10 mouse cellular contexts compared by ENCODE assay signal in the genomic region with DNA sequence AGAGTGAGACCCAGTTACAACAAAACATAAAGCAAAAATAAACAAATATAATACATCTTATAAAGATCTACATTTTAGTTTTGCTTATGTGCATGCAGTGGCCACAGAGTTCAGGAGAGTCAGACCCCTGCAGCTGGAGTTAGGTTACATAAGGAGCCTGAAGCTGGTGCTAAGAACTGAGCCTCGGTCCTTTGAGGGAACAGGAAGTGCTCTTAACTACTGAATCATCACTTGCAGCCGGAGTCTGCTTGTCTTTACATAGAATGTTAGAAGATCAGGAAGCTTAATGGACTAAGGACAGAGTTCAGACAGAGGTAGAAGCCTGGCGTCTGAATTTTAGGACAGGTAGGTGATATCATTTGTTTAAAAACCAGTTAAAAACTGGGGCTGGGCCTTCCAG. TPM values are rescaled to one million over a fixed set of nuclear protein-coding genes. Genes with fewer than 3 reads are reported as not detected.
DNase-seq lines count a peak whose midpoint lies in the region; ATAC-seq and TF ChIP-seq lines count a peak whose summit lies in the region.
"Had no signal": no experiment of that assay in that cellular context is flagged by ENCODE, and none has a peak within 500 bp of the region (broad histone marks: within the 10 kb centered on the region; RNA-seq: fewer than 3 reads in every experiment).

No protein-coding gene starts in this region.

- TF ChIP-seq EP300 in ES-Bruce4 (IDR thresholded peaks at IDR 0.05; ENCODE audit: insufficient read depth, low read depth, low read length): no peak
- no peak for TF ChIP-seq EP300 in liver, embryonic 14.5 days (IDR thresholded peaks at IDR 0.05; ENCODE audit: low read depth)

- H3K9ac ChIP-seq in hindbrain, embryonic 16.5 days (ENCODE audit: low read depth, low read length): no peak overlapping the region
- peak overlapping the region; percentile 57 for H3K9ac ChIP-seq in ES-Bruce4 (ENCODE audit: low read depth, poor library complexity, severe bottlenecking)
- peak overlapping the region; percentile 57; the same call in 1 of the 2 replicates for H3K9ac ChIP-seq in forebrain, embryonic 12.5 days
- peak overlapping the region; percentile 31; the same call in 1 of the 2 replicates for H3K9ac ChIP-seq in liver, embryonic 14.5 days (replicated peaks)

- H3K9me3 ChIP-seq in hindbrain, embryonic 10.5 days: no peaks in the 10 kb centered on the region
- no peaks in the 10 kb centered on the region for H3K9me3 ChIP-seq in hindbrain, embryonic 16.5 days (ENCODE audit: control insufficient read depth, low read length)
- no peaks in the 10 kb centered on the region for H3K9me3 ChIP-seq in ES-Bruce4 (replicated peaks; ENCODE audit: control insufficient read depth, insufficient read depth, low read length, poor library complexity, severe bottlenecking)
- no peaks in the 10 kb centered on the region for H3K9me3 ChIP-seq in forebrain, embryonic 12.5 days
- H3K9me3 ChIP-seq in liver, embryonic 14.5 days (ENCODE audit: control insufficient read depth, low read length): no peaks in the 10 kb centered on the region

- WGBS in hindbrain, embryonic 10.5 days: 53% methylated on average over 3 of the region's 3 CpGs
- WGBS in hindbrain, embryonic 16.5 days: 62% methylated on average over 3 of the region's 3 CpGs
- 42% methylated on average over 3 of the region's 3 CpGs for WGBS in forebrain, embryonic 12.5 days
- 22% methylated on average over 3 of the region's 3 CpGs for WGBS in liver, embryonic 14.5 days (ENCODE audit: insufficient replicate concordance)

- ATAC-seq in hindbrain, embryonic 16.5 days: no peak
- no peak for ATAC-seq in forebrain, embryonic 12.5 days (ENCODE audit: low FRiP score)
- ATAC-seq in liver, embryonic 14.5 days (ENCODE audit: insufficient read depth): no peak
- ATAC-seq: Patski had no signal

- H3K27me3 ChIP-seq in hindbrain, embryonic 10.5 days (ENCODE audit: insufficient read depth, poor library complexity, severe bottlenecking): no peaks in the 10 kb centered on the region
- H3K27me3 ChIP-seq in hindbrain, embryonic 16.5 days (replicated peaks; ENCODE audit: control insufficient read depth, insufficient read depth, low read length): no peaks in the 10 kb centered on the region
- no peaks in the 10 kb centered on the region for H3K27me3 ChIP-seq in ES-Bruce4 (ENCODE audit: control insufficient read depth, insufficient read depth, low read length, poor library complexity, severe bottlenecking)
- no peaks in the 10 kb centered on the region for H3K27me3 ChIP-seq in forebrain, embryonic 12.5 days
- no peaks in the 10 kb centered on the region for H3K27me3 ChIP-seq in liver, embryonic 14.5 days (ENCODE audit: control insufficient read depth, insufficient read depth, low read length)
- H3K27me3 ChIP-seq: Patski had no signal

- TF ChIP-seq CTCF in ES-Bruce4 (IDR thresholded peaks at IDR 0.05; ENCODE audit: low read depth, low read length): no peak
- TF ChIP-seq CTCF in liver, embryonic 14.5 days (IDR thresholded peaks at IDR 0.05; ENCODE audit: low read depth): no peak

- H3K36me3 ChIP-seq in hindbrain, embryonic 10.5 days: peaks cover 28% of the 10 kb centered on the region
- no peaks in the 10 kb centered on the region for H3K36me3 ChIP-seq in hindbrain, embryonic 16.5 days (ENCODE audit: control insufficient read depth, insufficient read depth, low read length)
- peaks cover 19% of the 10 kb centered on the region for H3K36me3 ChIP-seq in ES-Bruce4 (ENCODE audit: control insufficient read depth, insufficient read depth, low read length, poor library complexity, severe bottlenecking)
- H3K36me3 ChIP-seq in forebrain, embryonic 12.5 days (replicated peaks): peaks cover 11% of the 10 kb centered on the region
- H3K36me3 ChIP-seq in liver, embryonic 14.5 days (replicated peaks; ENCODE audit: control insufficient read depth, insufficient read depth, low read depth): peaks cover 6% of the 10 kb centered on the region

- TF ChIP-seq POLR2A in ES-Bruce4 (IDR thresholded peaks at IDR 0.05; ENCODE audit: insufficient read depth, low read length): no peak

- H3K4me3 ChIP-seq in hindbrain, embryonic 10.5 days: peak overlapping the region; percentile 55
- no peak overlapping the region for H3K4me3 ChIP-seq in hindbrain, embryonic 16.5 days (ENCODE audit: low read length)
- peak overlapping the region; percentile 80 for H3K4me3 ChIP-seq in ES-Bruce4 (ENCODE audit: low read depth, low read length)
- peak overlapping the region; percentile 40 for H3K4me3 ChIP-seq in forebrain, embryonic 12.5 days (replicated peaks)
- H3K4me3 ChIP-seq in liver, embryonic 14.5 days (ENCODE audit: insufficient read depth in 1 of 2, low read depth in 2 of 2, low read length in 2 of 2): peak overlapping the region; percentile 62 to 76; a peak in 3 of 4 replicates

- no peak for DNase-seq in hindbrain, embryonic 10.5 days (ENCODE audit: low spot score)
- no peak for DNase-seq in liver, embryonic 14.5 days (ENCODE audit: low read depth in 3 of 3, low spot score in 3 of 3)
- no peak for DNase-seq in right cerebral cortex, adult 18-20 months
- DNase-seq in urinary bladder, postnatal 4 days (ENCODE audit: low spot score in 2 of 2): no peak
- DNase-seq in left cerebral cortex, adult 18-20 months (ENCODE audit: low spot score in 2 of 2): no peak
- DNase-seq: layer of hippocampus, postnatal 36 days had no signal

- no peak overlapping the region; the same call in 1 of the 2 replicates for H3K4me2 ChIP-seq in hindbrain, embryonic 16.5 days (ENCODE audit: low read length)
- peak overlapping the region; percentile 60 for H3K4me2 ChIP-seq in forebrain, embryonic 12.5 days
- H3K4me2 ChIP-seq in liver, embryonic 14.5 days (ENCODE audit: low read depth): peak overlapping the region; percentile 69

- H3K27ac ChIP-seq in hindbrain, embryonic 10.5 days: peak overlapping the region; percentile 88
- H3K27ac ChIP-seq in hindbrain, embryonic 16.5 days (ENCODE audit: low read depth, low read length): no peak overlapping the region
- peak overlapping the region; percentile 89 for H3K27ac ChIP-seq in ES-Bruce4 (ENCODE audit: insufficient read depth, low read length)
- H3K27ac ChIP-seq in forebrain, embryonic 12.5 days: peak overlapping the region; percentile 85
- H3K27ac ChIP-seq in liver, embryonic 14.5 days: peak overlapping the region; percentile 82

- peaks cover 54% of the 10 kb centered on the region for H3K4me1 ChIP-seq in hindbrain, embryonic 10.5 days (replicated peaks)
- H3K4me1 ChIP-seq in hindbrain, embryonic 16.5 days (ENCODE audit: control insufficient read depth, insufficient read depth, low read depth, low read length): peaks cover 10% of the 10 kb centered on the region
- peaks cover 9% of the 10 kb centered on the region for H3K4me1 ChIP-seq in ES-Bruce4 (ENCODE audit: control insufficient read depth, insufficient read depth, low read length)
- peaks cover 39% of the 10 kb centered on the region for H3K4me1 ChIP-seq in forebrain, embryonic 12.5 days
- H3K4me1 ChIP-seq in liver, embryonic 14.5 days (replicated peaks; ENCODE audit: control insufficient read depth in 2 of 2, insufficient read depth in 2 of 2, low read length in 1 of 2): peaks cover 39 to 50% of the 10 kb centered on the region in 2 experiments

RNA-seq across cellular contexts. Expression of a gene that starts 3.8 kb away (rescaled TPM):
- polyA plus RNA-seq in hindbrain, embryonic 10.5 days (2016; fragmentation: Nextera tagmentation; extraction: Ambion mirVana): 50.9 and 61.6 TPM in 2 replicates
- 15.5 and 21.1 TPM in 2 replicates for polyA plus RNA-seq in hindbrain, embryonic 16.5 days (2015; fragmentation: Nextera tagmentation; extraction: Ambion mirVana)
- polyA plus RNA-seq in ES-Bruce4 (2011; ENCODE audit: insufficient read depth, insufficient read length, low read depth, missing spikeins): 57.1 and 60.2 TPM in 2 replicates
- polyA plus RNA-seq in forebrain, embryonic 12.5 days (2016; fragmentation: Nextera tagmentation; extraction: Ambion mirVana): 28.6 and 28.8 TPM in 2 replicates
- 7.4 and 9.2 TPM in 2 replicates for polyA plus RNA-seq in liver, embryonic 14.5 days (2012; rRNA removed)
- 24.2 and 27.2 TPM in 2 replicates for polyA plus RNA-seq in liver, embryonic 14.5 days (2014; fragmentation: Nextera tagmentation; extraction: Ambion mirVana)
- total RNA-seq in left cerebral cortex, adult 18-20 months (2021): 10 to 100 TPM; 11.9 to 15.1 TPM

RNA-seq across cellular contexts. Expression of a gene that starts 11.2 kb away (rescaled TPM):
- polyA plus RNA-seq in hindbrain, embryonic 10.5 days (2016; fragmentation: Nextera tagmentation; extraction: Ambion mirVana): not detected in 2 replicates
- polyA plus RNA-seq in hindbrain, embryonic 16.5 days (2015; fragmentation: Nextera tagmentation; extraction: Ambion mirVana): not detected in 2 replicates
- not detected in 2 replicates for polyA plus RNA-seq in ES-Bruce4 (2011; ENCODE audit: insufficient read depth, insufficient read length, low read depth, missing spikeins)
- not detected in 2 replicates for polyA plus RNA-seq in forebrain, embryonic 12.5 days (2016; fragmentation: Nextera tagmentation; extraction: Ambion mirVana)
- polyA plus RNA-seq in liver, embryonic 14.5 days (2012; rRNA removed): not detected in 2 replicates
- not detected in 2 replicates for polyA plus RNA-seq in liver, embryonic 14.5 days (2014; fragmentation: Nextera tagmentation; extraction: Ambion mirVana)
- total RNA-seq in left cerebral cortex, adult 18-20 months (2021): not detected
- total RNA-seq: layer of hippocampus, postnatal 36 days had no signal
- polyA plus RNA-seq: Patski had no signal

RNA-seq across cellular contexts. Expression of a gene that starts 12.3 kb away (rescaled TPM):
- 2.4 and 2.6 TPM in 2 replicates for polyA plus RNA-seq in hindbrain, embryonic 10.5 days (2016; fragmentation: Nextera tagmentation; extraction: Ambion mirVana)
- polyA plus RNA-seq in hindbrain, embryonic 16.5 days (2015; fragmentation: Nextera tagmentation; extraction: Ambion mirVana): 1.5 and 1.9 TPM in 2 replicates
- polyA plus RNA-seq in ES-Bruce4 (2011; ENCODE audit: insufficient read depth, insufficient read length, low read depth, missing spikeins): 4.0 and 4.7 TPM in 2 replicates
- 1.5 and 1.7 TPM in 2 replicates for polyA plus RNA-seq in forebrain, embryonic 12.5 days (2016; fragmentation: Nextera tagmentation; extraction: Ambion mirVana)
- polyA plus RNA-seq in liver, embryonic 14.5 days (2012; rRNA removed): 4.9 and 6.8 TPM in 2 replicates
- polyA plus RNA-seq in liver, embryonic 14.5 days (2014; fragmentation: Nextera tagmentation; extraction: Ambion mirVana): 3.4 and 3.8 TPM in 2 replicates
- 1 to 10 TPM; 5.2 to 7.6 TPM for total RNA-seq in left cerebral cortex, adult 18-20 months (2021)

RNA-seq across cellular contexts. Expression of a gene that starts 14.3 kb away (rescaled TPM):
- 196 and 300 TPM in 2 replicates for polyA plus RNA-seq in hindbrain, embryonic 10.5 days (2016; fragmentation: Nextera tagmentation; extraction: Ambion mirVana)
- polyA plus RNA-seq in hindbrain, embryonic 16.5 days (2015; fragmentation: Nextera tagmentation; extraction: Ambion mirVana): 23.3 and 28.2 TPM in 2 replicates
- 162 and 174 TPM in 2 replicates for polyA plus RNA-seq in ES-Bruce4 (2011; ENCODE audit: insufficient read depth, insufficient read length, low read depth, missing spikeins)
- 187 and 198 TPM in 2 replicates for polyA plus RNA-seq in forebrain, embryonic 12.5 days (2016; fragmentation: Nextera tagmentation; extraction: Ambion mirVana)
- polyA plus RNA-seq in liver, embryonic 14.5 days (2012; rRNA removed): 72.6 and 86.2 TPM in 2 replicates
- polyA plus RNA-seq in liver, embryonic 14.5 days (2014; fragmentation: Nextera tagmentation; extraction: Ambion mirVana): 76.0 and 90.8 TPM in 2 replicates
- 1 to 10 TPM in 1 of 2 experiments, under 1 TPM in 1; 0.35 to 1.1 TPM for total RNA-seq in left cerebral cortex, adult 18-20 months (2021)

RNA-seq across cellular contexts. Expression of a gene that starts 32.3 kb away (rescaled TPM):
- 13.3 and 15.5 TPM in 2 replicates for polyA plus RNA-seq in hindbrain, embryonic 10.5 days (2016; fragmentation: Nextera tagmentation; extraction: Ambion mirVana)
- polyA plus RNA-seq in hindbrain, embryonic 16.5 days (2015; fragmentation: Nextera tagmentation; extraction: Ambion mirVana): 17.4 and 18.2 TPM in 2 replicates
- polyA plus RNA-seq in ES-Bruce4 (2011; ENCODE audit: insufficient read depth, insufficient read length, low read depth, missing spikeins): 4.9 and 5.4 TPM in 2 replicates
- 18.2 and 20.3 TPM in 2 replicates for polyA plus RNA-seq in forebrain, embryonic 12.5 days (2016; fragmentation: Nextera tagmentation; extraction: Ambion mirVana)
- 5.6 and 5.8 TPM in 2 replicates for polyA plus RNA-seq in liver, embryonic 14.5 days (2012; rRNA removed)
- 4.9 and 5.8 TPM in 2 replicates for polyA plus RNA-seq in liver, embryonic 14.5 days (2014; fragmentation: Nextera tagmentation; extraction: Ambion mirVana)
- total RNA-seq in left cerebral cortex, adult 18-20 months (2021): 10 to 100 TPM; 29.9 to 31.9 TPM
